Mouse (Mus musculus): ENCODE data around the gene 5430419D17Rik.

Gene 5430419D17Rik

GRCm38 (mm10) chr7:131314493-131314892, 140.3 kb downstream of the 5430419D17Rik start:
- no peak for DNase-seq (ENCODE audit: low read depth, low spot score)

GRCm38 (mm10) chr7:131317587-131317986, 143.4 kb downstream of the 5430419D17Rik start:
- no peak for DNase-seq (ENCODE audit: low read depth, low spot score)

- DNase-seq (ENCODE audit: low read depth, low spot score): peak; percentile 12
These were observed 144.1 kb downstream of the 5430419D17Rik start for GRCm38 (mm10) chr7:131318340-131318739.

GRCm38 (mm10) chr7:131322192-131322591, 148.0 kb downstream of the 5430419D17Rik start, which contains the start of gene Cuzd1:
Gene Cuzd1, minus strand, starts transcription at chr7:131322292.
- no peak for DNase-seq (ENCODE audit: low read depth, low spot score)

GRCm38 (mm10) chr7:131327054-131327453, 152.9 kb downstream of the 5430419D17Rik start:
- no peak for DNase-seq (ENCODE audit: low read depth, low spot score)

- DNase-seq (ENCODE audit: low read depth, low spot score): no peak
These were observed 155.2 kb downstream of the 5430419D17Rik start, which contains the start of gene Fam24b for GRCm38 (mm10) chr7:131329416-131329815. Gene Fam24b, minus strand, starts transcription at chr7:131329516.

GRCm38 (mm10) chr7:131331688-131332087, 157.5 kb downstream of the 5430419D17Rik start:
- no peak for DNase-seq (ENCODE audit: low read depth, low spot score)

GRCm38 (mm10) chr7:131333564-131333963, 159.4 kb downstream of the 5430419D17Rik start, which contains the start of gene Fam24a:
Gene Fam24a, plus strand, starts transcription at chr7:131333864.
- no peak for DNase-seq (ENCODE audit: low read depth, low spot score)

- DNase-seq (ENCODE audit: low read depth, low spot score): no peak
These were observed 163.4 kb downstream of the 5430419D17Rik start for GRCm38 (mm10) chr7:131337502-131338068.

GRCm38 (mm10) chr7:131345856-131346541, 171.8 kb downstream of the 5430419D17Rik start:
- DNase-seq (ENCODE audit: low read depth, low spot score): peak; percentile 56
